Mouse (Mus musculus) neural tube, embryonic 11.5 days (tissue): ENCODE results near the gene Celsr1. TPM values are rescaled to one million over a fixed set of nuclear protein-coding genes. Genes with fewer than 3 reads are reported as not detected.

Experiments used
- ATAC-seq: fragments of 200-750 bp; cut with Nextera tagmentation; 2 replicates; pipeline ENCODE4 v1.8.0; 2017; ENCODE audit warnings: moderate number of reproducible peaks, mild to moderate bottlenecking, moderate TSS enrichment, moderate library complexity; ENCODE audit not compliant: insufficient read depth, low FRiP score, low TSS enrichment
- DNase-seq: peaks from one replicate; pipeline ENCODE4 v3.0.0-alpha.2; 2015; ENCODE audit warnings: low spot score
- H3K27ac ChIP-seq: fragments of 300-500 bp; sonication (generic); 2 replicates; pipeline ENCODE4 v1.5.1; 2014; ENCODE audit warnings: low read depth, mild to moderate bottlenecking, low read length
- H3K27me3 ChIP-seq: fragments of 300-500 bp; sonication (generic); 2 replicates; pipeline ENCODE4 v1.6.1; 2014; ENCODE audit warnings: mild to moderate bottlenecking, low read length, mixed read lengths; ENCODE audit not compliant: control insufficient read depth, insufficient read depth
- H3K36me3 ChIP-seq: fragments of 300-500 bp; sonication (generic); 2 replicates; pipeline ENCODE4 v1.6.1; 2014; ENCODE audit warnings: mild to moderate bottlenecking, low read length, moderate library complexity, mixed read lengths; ENCODE audit not compliant: control insufficient read depth, insufficient read depth
- H3K4me1 ChIP-seq: fragments of 300-500 bp; sonication (generic); 2 replicates; pipeline ENCODE4 v1.6.1; 2014; ENCODE audit warnings: low read length, mixed read lengths; ENCODE audit not compliant: control insufficient read depth, insufficient read depth
- H3K4me2 ChIP-seq: fragments of 300-500 bp; sonication (generic); 2 replicates; pipeline ENCODE4 v1.6.1; 2014; ENCODE audit warnings: low read depth, mild to moderate bottlenecking, moderate library complexity
- H3K4me3 ChIP-seq: fragments of 300-500 bp; sonication (generic); 2 replicates; pipeline ENCODE4 v1.5.1; 2014; ENCODE audit warnings: low read depth, low read length
- H3K9ac ChIP-seq: fragments of 300-500 bp; sonication (generic); 2 replicates; pipeline ENCODE4 v1.6.1; 2014; ENCODE audit warnings: mild to moderate bottlenecking, low read length
- H3K9me3 ChIP-seq: fragments of 300-500 bp; sonication (generic); 2 replicates; pipeline ENCODE4 v1.6.1; 2016; ENCODE audit warnings: low read length; ENCODE audit not compliant: control insufficient read depth
- WGBS: fragments of 180-500 bp; shearing (Covaris S2); extraction: QIAGEN DNeasy Blood & Tissue Kit; methylation state at CpG from one replicate; pipeline ENCODE4 v1.1.7; 2014; 5-methylcytosine and 5-hydroxymethylcytosine counted together
- polyA plus RNA-seq: library from polyadenylated mRNA; unstranded; fragments of >200 nt; fragmentation: Nextera tagmentation; extraction: Ambion mirVana; gene quantifications from 2 replicates; pipeline ENCODE4 v1.2.1, GENCODE M21; 2014

The Celsr1 gene
- polyA plus RNA-seq, 1 experiment from 2014 or later = 5.4 TPM

DNA sequence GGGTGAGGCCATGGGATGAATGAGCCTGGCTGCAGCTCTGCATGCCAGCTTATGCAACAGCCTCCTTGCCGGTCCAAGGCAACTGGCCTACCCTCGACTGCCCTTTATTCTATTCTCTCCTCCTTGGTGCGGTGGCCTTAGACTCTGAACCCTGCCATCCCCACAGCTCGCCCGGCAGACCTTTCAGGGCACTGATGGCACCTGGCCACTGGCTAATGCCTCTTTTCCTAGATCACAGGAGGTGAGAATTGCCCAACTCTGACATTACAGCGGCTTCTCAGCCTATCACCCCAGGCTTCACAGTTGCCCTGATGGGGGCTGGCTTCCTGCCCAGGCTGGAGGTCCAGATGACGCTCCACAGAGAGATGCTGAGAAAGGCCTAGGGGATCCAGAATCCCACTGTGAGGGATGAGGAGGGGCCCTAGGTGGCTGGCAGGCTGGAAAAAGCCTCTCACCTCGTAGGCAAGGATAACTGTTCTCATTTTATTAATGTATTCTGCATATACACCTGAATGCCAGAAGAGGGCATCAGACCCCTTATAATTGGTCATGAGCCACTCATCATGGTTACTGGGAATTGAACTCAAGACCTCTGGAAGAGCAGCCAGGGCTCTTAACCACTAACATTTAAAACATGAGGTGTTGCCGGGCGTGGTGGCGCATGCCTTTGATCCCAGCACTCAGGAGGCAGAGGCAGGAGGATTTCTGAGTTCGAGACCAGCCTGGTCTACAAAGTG, 181.8 kb downstream of the Celsr1 start:
- H3K4me1 ChIP-seq = no peaks in the 10 kb centered on the region
- DNase-seq (no peak), ATAC-seq (no peak)
- no peaks in the 10 kb centered on the region for H3K27me3 ChIP-seq
- H3K4me3 ChIP-seq = no peak overlapping the region
- no peak overlapping the region for H3K4me2 ChIP-seq
- H3K36me3 ChIP-seq = no peaks in the 10 kb centered on the region
- WGBS = 82% methylated on average over 12 of the region's 12 CpGs
- H3K27ac ChIP-seq = no peak overlapping the region
- H3K9me3 ChIP-seq = no peaks in the 10 kb centered on the region
- no peak overlapping the region for H3K9ac ChIP-seq

Other genes starting within 250 kb of the Celsr1 start
- 23.0 and 25.8 TPM in 2 replicates for gene Cdpf1, start 222.1 kb downstream of the Celsr1 start, polyA plus RNA-seq
- gene Pkdrej, start 212.0 kb downstream of the Celsr1 start, polyA plus RNA-seq = 0.03 and 0.09 TPM in 2 replicates
- 2.9 and 3.9 TPM in 2 replicates for gene Ttc38, start 201.5 kb downstream of the Celsr1 start, polyA plus RNA-seq
- gene Gtse1, start 174.0 kb downstream of the Celsr1 start, polyA plus RNA-seq = 37.1 and 40.3 TPM in 2 replicates
- 32.4 and 34.0 TPM in 2 replicates for gene Trmu, start 154.5 kb downstream of the Celsr1 start, polyA plus RNA-seq
- gene Gramd4, start 23.9 kb upstream of the Celsr1 start, polyA plus RNA-seq = 10.5 and 11.7 TPM in 2 replicates
- 21.4 and 26.8 TPM in 2 replicates for gene Cerk, start 152.4 kb upstream of the Celsr1 start, polyA plus RNA-seq
- gene Tbc1d22a, start 180.7 kb upstream of the Celsr1 start, polyA plus RNA-seq = 9.9 TPM in 2 replicates